Mouse (Mus musculus): Measurements from ENCODE around the gene Hbp1.

Gene Hbp1

DNA sequence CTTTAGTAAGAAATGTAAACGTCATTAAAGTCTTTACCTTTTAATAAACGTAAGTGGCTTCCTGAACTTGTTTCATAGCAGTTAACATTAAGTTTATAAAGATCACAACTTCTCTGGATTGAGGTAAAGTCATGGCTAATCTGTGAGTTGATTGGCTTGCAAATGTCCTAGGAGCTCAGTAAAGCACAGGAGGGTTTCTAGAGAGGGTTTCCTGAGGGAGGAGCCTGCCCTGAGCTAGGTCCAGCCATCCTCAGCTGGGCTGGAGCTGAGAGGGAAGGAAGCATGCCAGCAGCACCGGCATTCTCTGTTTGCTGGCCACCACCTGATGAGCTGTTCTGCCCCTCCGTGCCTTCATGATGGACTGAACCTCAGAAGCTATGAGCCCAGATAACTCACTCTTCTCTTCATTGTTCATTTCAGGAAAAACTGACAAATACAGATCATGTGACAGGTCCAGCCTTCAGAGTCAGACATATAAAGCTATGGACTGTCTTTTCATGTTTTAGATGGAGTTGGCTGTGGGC lies 49.9 kb downstream of the Hbp1 start:
- no peak for DNase-seq

DNA sequence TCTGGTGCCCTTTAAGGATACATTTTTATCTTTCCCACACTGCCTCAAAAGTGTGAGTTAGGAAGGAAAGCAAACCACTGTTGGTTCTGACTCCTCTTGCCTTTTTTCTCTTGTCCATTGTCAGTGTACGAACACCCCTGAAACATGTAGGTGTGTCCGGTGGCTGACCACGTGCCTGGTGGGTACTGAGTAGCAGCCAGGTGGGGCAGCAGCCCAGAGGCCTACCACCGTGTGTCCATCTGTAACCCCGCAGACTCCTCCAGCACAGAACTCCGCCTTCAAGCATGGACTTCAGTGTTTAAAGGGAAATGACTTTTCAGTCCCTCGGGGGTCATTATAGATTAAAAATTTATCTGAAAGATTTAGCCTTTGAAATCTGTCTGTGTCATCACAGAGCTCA lies 52.9 kb downstream of the Hbp1 start:
- no peak for DNase-seq

DNA sequence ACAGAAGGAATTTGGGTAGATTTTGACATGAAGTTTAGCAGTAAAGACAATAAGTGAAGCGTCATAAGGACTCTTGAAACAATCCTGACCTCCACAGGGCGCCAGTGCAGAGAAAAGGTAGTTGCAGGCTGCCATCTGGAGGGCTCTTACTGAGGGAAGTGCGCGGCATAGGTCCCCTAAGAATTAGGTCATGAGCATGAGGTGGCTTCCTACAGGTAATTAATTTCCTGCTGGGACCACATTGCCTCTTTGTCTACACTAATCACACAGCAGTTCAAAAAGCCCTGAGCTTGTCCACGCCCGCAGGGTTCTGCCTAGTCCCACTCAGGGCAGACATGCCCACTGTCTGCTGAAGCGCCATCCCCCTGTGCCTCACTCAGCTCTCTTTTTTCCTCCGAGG lies 53.3 kb downstream of the Hbp1 start:
- peak in 1 of 2 experiments; percentile 11 for DNase-seq

DNA sequence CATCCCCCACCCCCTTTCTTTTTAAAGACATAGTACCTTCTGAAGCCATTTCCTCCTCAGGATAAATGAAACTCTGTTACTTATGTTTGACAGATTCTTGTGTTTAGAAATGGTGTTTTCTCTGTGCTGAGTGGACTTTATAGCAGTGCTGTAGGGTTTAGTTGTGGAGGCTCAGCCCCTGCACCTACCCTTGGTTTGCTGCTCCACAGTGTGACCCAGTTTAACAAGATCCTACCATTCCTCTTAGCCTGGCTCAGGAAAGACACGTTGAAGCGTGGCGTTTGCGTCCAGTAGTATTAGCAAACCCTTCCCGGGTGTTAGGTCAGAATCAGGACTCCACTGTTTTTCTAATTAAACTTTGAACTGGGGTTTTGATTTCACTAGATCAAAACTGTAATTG lies 54.0 kb downstream of the Hbp1 start:
- DNase-seq, result no peak

DNA sequence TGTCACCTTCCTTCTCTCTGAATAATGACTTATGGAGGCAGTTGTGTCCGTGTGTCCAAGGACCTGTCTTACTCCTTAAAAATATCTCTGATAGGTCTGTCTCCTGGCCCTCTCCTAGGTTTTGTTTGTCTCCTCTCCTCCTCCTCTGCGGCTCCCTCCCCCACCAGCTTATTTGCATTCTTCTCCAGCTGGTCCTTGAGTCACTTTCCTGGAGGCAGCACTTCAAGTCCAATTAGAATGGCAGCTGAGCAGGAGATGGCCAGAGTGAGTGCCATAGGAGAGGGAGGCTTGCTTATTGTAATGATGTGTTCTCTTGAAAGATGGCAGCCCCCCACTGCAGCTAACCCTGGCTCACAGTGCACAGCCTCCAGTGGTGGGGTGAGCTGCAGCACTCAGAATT lies 54.4 kb downstream of the Hbp1 start:
- peak in 1 of 2 experiments; percentile 16 for DNase-seq

DNA sequence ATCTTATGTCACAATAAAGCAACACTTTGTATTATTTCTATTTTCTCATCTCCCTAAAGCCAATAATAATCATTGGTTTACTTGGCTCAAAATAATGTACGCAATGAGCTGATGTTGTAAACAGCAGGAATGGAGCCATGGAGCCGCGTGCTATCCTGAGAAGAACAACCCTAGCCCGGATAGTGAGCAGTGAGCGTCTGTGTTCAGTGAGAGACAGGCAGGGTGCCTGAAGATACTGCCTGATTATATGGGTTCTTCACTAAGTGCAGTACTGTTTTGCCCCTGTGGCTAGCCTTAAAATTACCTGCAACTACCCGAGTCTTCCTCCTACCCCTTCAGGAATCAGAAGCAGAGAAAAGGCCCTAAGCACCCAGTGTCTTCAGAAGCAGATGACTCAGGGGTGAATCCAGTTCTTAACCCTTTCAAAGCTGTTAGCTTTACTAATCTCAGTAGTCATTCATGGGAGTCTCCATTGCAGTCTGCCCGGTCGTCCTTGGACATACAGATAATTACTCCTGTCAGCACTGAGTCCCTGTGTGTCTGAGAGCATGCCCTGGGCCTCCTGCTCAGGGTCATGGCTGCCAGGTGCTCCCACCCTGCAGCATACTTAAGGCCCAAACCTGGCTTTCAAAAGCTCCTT lies 55.1 kb downstream of the Hbp1 start:
- DNase-seq, result no peak

DNA sequence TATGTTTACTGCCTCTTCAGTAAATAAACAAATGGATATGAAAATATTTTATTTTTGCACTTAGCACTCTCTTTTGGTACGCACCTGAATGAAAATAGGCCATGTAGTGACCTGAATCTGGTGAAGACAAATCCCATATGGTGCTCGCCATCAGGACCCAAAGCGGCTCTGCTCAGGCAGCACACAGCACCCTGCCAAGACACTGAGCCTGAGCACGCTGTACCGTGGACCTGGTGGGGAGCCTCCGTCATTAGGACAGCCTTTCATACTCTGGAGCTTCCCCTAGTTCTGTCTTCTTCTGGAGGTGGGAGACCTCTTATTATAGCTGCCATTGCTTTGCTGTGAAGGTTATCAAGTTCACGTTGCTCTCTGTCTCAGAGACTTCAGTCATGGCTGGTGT lies 57.6 kb downstream of the Hbp1 start:
- no peak for DNase-seq

DNA sequence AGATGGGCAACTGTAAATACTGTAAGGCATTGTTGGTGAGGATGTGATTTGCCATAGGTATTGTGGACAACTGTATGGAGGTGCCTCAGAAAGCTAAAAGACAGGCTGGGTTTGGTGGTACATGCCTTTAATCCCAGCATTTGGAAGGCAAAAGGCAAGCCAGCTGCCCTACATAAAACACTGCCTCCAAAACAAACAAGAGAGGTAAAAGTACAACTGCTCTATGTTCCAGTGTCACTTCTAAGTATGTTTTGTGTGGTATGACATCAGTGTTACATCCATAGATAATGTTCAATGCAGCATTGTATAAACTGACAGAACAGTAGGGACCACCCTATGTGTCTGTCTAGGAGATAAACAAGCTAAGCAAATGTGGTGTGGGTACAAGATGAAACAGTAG lies 58.3 kb downstream of the Hbp1 start:
- DNase-seq, result no peak

DNA sequence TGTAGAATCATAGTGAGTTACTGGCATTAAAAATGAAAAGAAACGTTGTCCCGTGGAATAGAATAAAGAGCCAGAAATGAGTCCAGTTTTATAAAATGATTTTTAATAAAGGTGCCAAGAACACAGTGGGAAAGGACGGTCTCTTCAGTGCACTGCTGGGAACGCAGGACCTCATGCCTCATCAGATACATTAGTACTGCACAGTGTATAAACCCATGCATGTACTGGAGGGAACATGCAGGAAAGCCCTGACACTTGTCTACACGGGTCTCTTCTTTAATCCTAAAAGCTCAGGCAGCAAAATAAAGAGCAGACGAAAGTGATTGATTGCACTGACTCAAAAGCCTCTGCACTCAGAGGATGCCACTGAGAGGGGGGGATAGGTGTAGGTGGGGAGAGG lies 59.6 kb downstream of the Hbp1 start:
- no peak for DNase-seq

DNA sequence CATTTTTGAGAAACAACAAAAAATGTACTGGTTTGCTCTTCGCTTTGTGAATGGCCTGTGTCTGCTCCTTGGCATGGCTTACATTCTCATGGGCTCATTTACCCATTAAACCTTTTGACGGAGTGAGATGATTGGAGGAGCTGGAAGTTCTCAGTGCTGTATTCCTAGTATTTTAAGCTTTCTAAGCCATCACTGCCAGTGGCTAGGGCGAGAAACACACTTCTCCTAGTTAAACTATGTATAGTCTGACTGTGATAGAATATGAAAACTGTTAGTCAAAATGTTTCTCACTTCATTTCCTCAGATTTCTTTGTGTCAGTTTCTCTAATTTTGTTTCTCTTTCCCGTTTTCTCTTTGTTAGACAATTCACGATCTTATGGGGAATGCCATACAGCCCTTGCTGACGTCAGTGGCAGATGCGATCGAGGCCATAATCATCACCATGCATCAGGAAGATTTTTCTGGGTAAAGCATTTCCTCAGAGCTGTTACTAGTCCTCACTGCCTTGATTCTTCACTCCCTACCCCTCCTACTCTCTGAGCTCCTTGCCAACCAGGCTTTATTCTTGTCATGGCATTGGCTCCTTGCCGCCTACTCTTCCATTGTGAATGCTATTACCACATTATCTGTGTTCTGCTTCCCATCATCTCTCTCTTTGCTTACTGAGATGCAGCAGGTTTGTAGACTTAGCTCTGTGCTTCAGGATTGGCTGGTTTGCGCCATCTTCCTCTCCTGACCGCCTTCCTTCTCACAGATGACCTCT lies 64.3 kb downstream of the Hbp1 start:
- DNase-seq, result no peak

DNA sequence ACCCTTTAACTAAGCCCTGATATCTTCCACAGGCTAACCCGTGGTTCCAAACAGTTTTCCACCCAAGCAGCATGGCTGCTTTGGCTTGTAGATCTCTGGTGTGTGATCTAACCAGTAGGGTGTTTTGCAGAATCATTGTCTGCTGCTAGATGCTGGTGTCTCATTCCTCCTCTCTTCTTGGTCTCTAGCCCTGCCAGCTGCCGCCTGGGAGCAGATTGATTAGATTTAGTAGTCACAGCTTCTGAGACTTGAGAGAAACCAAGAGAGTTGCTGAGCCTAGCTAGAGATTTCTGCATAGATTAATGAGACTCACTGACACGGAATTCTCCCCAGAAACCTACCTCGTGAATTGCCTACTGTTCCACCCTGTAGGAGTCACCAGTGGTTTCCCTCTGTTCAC lies 65.3 kb downstream of the Hbp1 start:
- no peak for DNase-seq

DNA sequence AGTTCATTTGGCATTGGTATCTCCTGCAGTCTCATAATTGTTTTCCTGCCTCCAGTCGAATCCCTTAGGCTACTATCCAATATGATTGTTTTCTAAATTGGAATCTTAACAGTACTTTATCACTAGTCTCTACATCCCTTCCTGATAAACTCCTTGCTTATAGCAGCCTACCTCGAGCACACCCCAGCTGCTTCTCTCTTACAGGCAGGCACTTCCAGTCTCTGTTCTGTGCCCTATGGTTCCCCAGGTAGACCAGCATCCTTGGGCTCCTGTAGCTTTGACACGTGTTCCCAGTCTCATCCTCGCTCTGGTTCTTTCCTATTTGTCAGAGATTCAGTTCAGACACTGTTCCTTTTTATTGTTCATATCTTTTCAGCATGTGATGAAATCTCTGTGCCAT lies 66.0 kb downstream of the Hbp1 start:
- no peak for DNase-seq

DNA sequence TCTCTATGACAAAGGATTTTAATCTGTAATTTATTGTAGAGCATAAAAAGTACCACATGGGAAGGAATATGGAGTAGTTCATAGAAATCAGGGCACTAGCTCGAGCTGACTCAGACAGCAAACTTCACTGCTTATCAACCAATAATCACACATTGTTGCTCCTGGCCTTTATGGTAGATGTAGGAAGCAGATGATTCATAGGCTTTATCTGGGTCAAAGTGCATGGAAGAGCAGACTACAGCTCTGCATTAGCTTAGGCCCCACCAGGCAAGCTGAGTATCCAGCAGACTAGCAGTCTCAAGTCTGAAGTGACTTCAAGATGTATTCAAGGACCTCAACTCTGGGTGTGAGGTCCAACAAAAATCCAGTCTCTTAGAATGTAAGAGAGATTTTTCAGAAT lies 67.6 kb downstream of the Hbp1 start:
- no peak for DNase-seq

DNA sequence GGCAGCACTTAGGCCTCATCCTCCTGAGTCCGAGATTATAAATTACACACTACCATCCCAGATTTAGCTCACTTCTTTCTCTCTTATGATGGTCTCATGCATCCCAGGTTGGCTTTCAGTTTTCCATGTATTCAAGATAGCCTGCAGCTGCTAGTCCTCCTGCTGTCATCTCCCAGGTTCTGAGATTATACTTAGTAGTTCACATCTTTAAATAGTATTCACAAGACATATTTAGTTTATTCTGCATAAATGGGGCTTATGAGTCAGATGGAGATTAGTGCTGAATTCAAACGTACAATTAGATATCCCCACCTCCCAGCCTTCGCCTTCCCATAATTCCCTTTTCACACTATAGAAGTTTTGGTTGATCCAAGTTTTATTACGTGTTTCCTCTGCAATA lies 73.6 kb downstream of the Hbp1 start:
- no peak for DNase-seq
